Mouse (Mus musculus): ENCODE data around the gene Tmem200b.

The Tmem200b gene

GRCm38 (mm10) chr4:131921461-131922346 lies at the start of gene Tmem200b:
Gene Tmem200b (plus strand): TSS chr4:131921771.
- DNase-seq = peak in 1 of 2 experiments; percentile 58

- DNase-seq = no peak
Measured at GRCm38 (mm10) chr4:131872672-131873292, 48.8 kb upstream of the Tmem200b start.

GRCm38 (mm10) chr4:131873293-131874168 lies 48.0 kb upstream of the Tmem200b start, which contains the start of gene Srsf4:
Gene Srsf4 (plus strand): TSS chr4:131873617.
- DNase-seq = peak; percentile 95 to 98

GRCm38 (mm10) chr4:131874169-131874536 lies 47.4 kb upstream of the Tmem200b start:
- no peak for DNase-seq

GRCm38 (mm10) chr4:131874567-131874966 lies 47.0 kb upstream of the Tmem200b start:
- no peak for DNase-seq

- DNase-seq = no peak
Measured at GRCm38 (mm10) chr4:131875242-131875641, 46.3 kb upstream of the Tmem200b start.

- no peak for DNase-seq
Measured at GRCm38 (mm10) chr4:131876836-131877235, 44.7 kb upstream of the Tmem200b start.

- no peak for DNase-seq
Measured at GRCm38 (mm10) chr4:131879692-131880091, 41.9 kb upstream of the Tmem200b start.

- DNase-seq = no peak
Measured at GRCm38 (mm10) chr4:131881306-131881705, 40.3 kb upstream of the Tmem200b start.

GRCm38 (mm10) chr4:131883571-131883970 lies 38.0 kb upstream of the Tmem200b start:
- peak in 1 of 2 experiments; percentile 46 for DNase-seq

- peak; percentile 48 to 56 for DNase-seq
Measured at GRCm38 (mm10) chr4:131885376-131885775, 36.2 kb upstream of the Tmem200b start.

- no peak for DNase-seq
Measured at GRCm38 (mm10) chr4:131888564-131888963, 33.0 kb upstream of the Tmem200b start.

GRCm38 (mm10) chr4:131890692-131891091 lies 30.9 kb upstream of the Tmem200b start:
- DNase-seq = no peak

GRCm38 (mm10) chr4:131897109-131897508 lies 24.5 kb upstream of the Tmem200b start:
- no peak for DNase-seq

- DNase-seq = peak; percentile 67 to 91
Measured at GRCm38 (mm10) chr4:131897787-131898186, 23.8 kb upstream of the Tmem200b start.

- no peak for DNase-seq
Measured at GRCm38 (mm10) chr4:131898503-131899179, 22.9 kb upstream of the Tmem200b start.

- DNase-seq = peak; percentile 60 to 62
Measured at GRCm38 (mm10) chr4:131899180-131899554, 22.4 kb upstream of the Tmem200b start.

- DNase-seq = peak in 1 of 2 experiments; percentile 37
Measured at GRCm38 (mm10) chr4:131901090-131901489, 20.5 kb upstream of the Tmem200b start.

- DNase-seq = peak; percentile 77
Measured at GRCm38 (mm10) chr4:131904478-131904877, 17.1 kb upstream of the Tmem200b start.

GRCm38 (mm10) chr4:131906423-131906822 lies 15.1 kb upstream of the Tmem200b start:
- DNase-seq = peak; percentile 48 to 67

GRCm38 (mm10) chr4:131907912-131908311 lies 13.7 kb upstream of the Tmem200b start:
- DNase-seq = no peak
